In genomic region chr3:151716246-151716645, GRCm38 (mm10) we compare ENCODE assay signal across 10 mouse cellular contexts. TPM values are rescaled to one million over a fixed set of nuclear protein-coding genes. Genes with fewer than 3 reads are reported as not detected.
DNase-seq lines count a peak whose midpoint lies in the region; ATAC-seq and TF ChIP-seq lines count a peak whose summit lies in the region.
"Had no signal": no experiment of that assay in that cellular context is flagged by ENCODE, and none has a peak within 500 bp of the region (broad histone marks: within the 10 kb centered on the region; RNA-seq: fewer than 3 reads in every experiment).

No protein-coding gene starts in this region.

- 27% methylated on average over 1 of the region's 1 CpGs for whole genome bisulfite sequencing in cerebellum, adult 2 months
- WGBS in midbrain, embryonic 15.5 days, result 40% methylated on average over 1 of the region's 1 CpGs

- H3K27me3 ChIP-seq in cerebellum, adult 2 months (ENCODE audit: control insufficient read depth, insufficient read depth, low read length), result no peaks in the 10 kb centered on the region
- no peaks in the 10 kb centered on the region for H3K27me3 ChIP-seq in midbrain, embryonic 15.5 days (replicated peaks)

- DNase-seq in adrenal gland, postnatal 10 days, result peak; percentile 7
- DNase-seq in adrenal gland, adult 8-10 months, result no peak
- peak; percentile 11 to 17 for DNase-seq in left cerebral cortex, adult 18-20 months (ENCODE audit: low spot score in 2 of 2)
- no peak for DNase-seq in left cerebral cortex, postnatal 36 days (ENCODE audit: low spot score in 2 of 2)
- peak in 1 of 2 experiments; percentile 11 for DNase-seq in cerebellum, adult 2 months
- peak; percentile 37 for DNase-seq in induced T-regulatory cell, adult 2 months (ENCODE audit: low read depth)

- no peaks in the 10 kb centered on the region for H3K4me1 ChIP-seq in cerebellum, adult 2 months (ENCODE audit: control insufficient read depth, insufficient read depth, low read length)
- no peaks in the 10 kb centered on the region for H3K4me1 ChIP-seq in midbrain, embryonic 15.5 days

- ATAC-seq in midbrain, embryonic 15.5 days (replicated peaks), result peak; percentile 63
- no peak for ATAC-seq in monocyte, adult 5-6 weeks (replicated peaks; ENCODE audit: insufficient number of reproducible peaks, low FRiP score, low TSS enrichment, poor library complexity, severe bottlenecking)

- H3K27ac ChIP-seq in cerebellum, adult 2 months (ENCODE audit: insufficient read depth, low read length), result no peak overlapping the region
- no peak overlapping the region for H3K27ac ChIP-seq in midbrain, embryonic 15.5 days

- H3K36me3 ChIP-seq in midbrain, embryonic 15.5 days (replicated peaks), result no peaks in the 10 kb centered on the region

- TF ChIP-seq CTCF in cerebellum, adult 2 months (IDR thresholded peaks at IDR 0.05; ENCODE audit: borderline replicate concordance, insufficient read depth, low read depth, low read length), result peak; percentile 28; the same call in 1 of the 2 replicates

- TF ChIP-seq POLR2A in cerebellum, adult 2 months (IDR thresholded peaks at IDR 0.05; ENCODE audit: borderline replicate concordance, insufficient read depth, low read length), result no peak

- intact Hi-C loops in left cerebral cortex, postnatal 36 days (cut with DNase I), result loop anchor here (2.0 kb wide), 2 partner anchors 55 to 379 kb away; no protein-coding TSS in a partner anchor

- no peak overlapping the region for H3K4me2 ChIP-seq in midbrain, embryonic 15.5 days

- no peak overlapping the region for H3K9ac ChIP-seq in midbrain, embryonic 15.5 days

- H3K4me3 ChIP-seq in cerebellum, adult 2 months (replicated peaks; ENCODE audit: insufficient read depth, low read depth, low read length), result no peak overlapping the region
- no peak overlapping the region for H3K4me3 ChIP-seq in midbrain, embryonic 15.5 days

- no peaks in the 10 kb centered on the region for H3K9me3 ChIP-seq in midbrain, embryonic 15.5 days

RNA-seq across cellular contexts. Expression of gene Ifi44, which starts 33.5 kb away (rescaled TPM):
- total RNA-seq in adrenal gland, postnatal 10 days (2021), result 1 to 10 TPM; 1.8 to 2.5 TPM
- total RNA-seq in adrenal gland, adult 8-10 months (2022), result 1 to 10 TPM; 4.8 to 9.1 (median 6.8) TPM
- total RNA-seq in left cerebral cortex, adult 18-20 months (2021), result not detected
- total RNA-seq in left cerebral cortex, postnatal 36 days (2021), result not detected
- polyA plus RNA-seq in cerebellum, adult 2 months (2012; rRNA removed), result 0.90 and 1.1 TPM in 2 replicates
- 0.28 and 0.60 TPM in 2 replicates for polyA plus RNA-seq in midbrain, embryonic 15.5 days (2015; fragmentation: Nextera tagmentation; extraction: Ambion mirVana)
- 0.49 TPM in 1 of 3 replicates, not detected in the others for total RNA-seq in monocyte, adult 5-6 weeks (2017)
- total RNA-seq: neutrophil, adult 5-6 weeks had no signal
- polyA plus RNA-seq: C2C12 had no signal

RNA-seq across cellular contexts. Expression of gene Ifi44l, which starts 46.4 kb away (rescaled TPM):
- not detected for total RNA-seq in adrenal gland, postnatal 10 days (2021)
- total RNA-seq in adrenal gland, adult 8-10 months (2022), result not detected
- not detected for total RNA-seq in left cerebral cortex, adult 18-20 months (2021)
- total RNA-seq in left cerebral cortex, postnatal 36 days (2021), result not detected
- polyA plus RNA-seq in cerebellum, adult 2 months (2012; rRNA removed), result not detected in 2 replicates
- not detected in 2 replicates for polyA plus RNA-seq in midbrain, embryonic 15.5 days (2015; fragmentation: Nextera tagmentation; extraction: Ambion mirVana)
- total RNA-seq in monocyte, adult 5-6 weeks (2017), result not detected in 3 replicates
- total RNA-seq: neutrophil, adult 5-6 weeks had no signal
- polyA plus RNA-seq: C2C12 had no signal

Comparison
In these comparisons a context has a peak if more than half of its experiments do, and no peak if none do; other contexts are left out.
1. DNase-seq: peak in adrenal gland, postnatal 10 days (single experiment), left cerebral cortex, adult 18-20 months (2 of 2) and induced T-regulatory cell, adult 2 months (single experiment); none in adrenal gland, adult 8-10 months (single experiment) and left cerebral cortex, postnatal 36 days (0 of 2).